Mouse (Mus musculus): Measurements from ENCODE around the gene Lrrc4. TPM values are rescaled to one million over a fixed set of nuclear protein-coding genes. Genes with fewer than 3 reads are reported as not detected.
A peak's percentile ranks its signal among the peaks of the same experiment; 100 is the strongest.

Lrrc4 gene
- polyA plus RNA-seq, 1 experiment from 2014 or later: 5.6 TPM

GRCm38 (mm10) chr6:28866206-28866605 is 34.7 kb upstream of the Lrrc4 start:
- no peak overlapping the region for H3K4me3 ChIP-seq
- H3K36me3 ChIP-seq: no peaks in the 10 kb centered on the region
- 95% methylated on average over 3 of the region's 3 CpGs for WGBS
- H3K4me2 ChIP-seq: no peak overlapping the region
- 0 out of 2 replicates have a peak, but pooled peaks cover 3% of the 10 kb centered on the region for H3K27me3 ChIP-seq
- H3K9ac ChIP-seq: no peak overlapping the region
- no peak overlapping the region for H3K27ac ChIP-seq
- no peaks in the 10 kb centered on the region for H3K9me3 ChIP-seq
- H3K4me1 ChIP-seq (replicated peaks): peaks cover 47% of the 10 kb centered on the region
- ATAC-seq (ENCODE audit: low FRiP score): no peak

GRCm38 (mm10) chr6:28865112-28865511 is 33.6 kb upstream of the Lrrc4 start:
- Histone ChIP-seq H3K4me3 (no peak overlapping the region), H3K4me2 (peak overlapping the region; percentile 10; the same call in 1 of the 2 replicates), H3K4me1 (replicated peaks) (peaks cover 54% of the 10 kb centered on the region), H3K9ac (0 out of 2 replicates have a peak overlapping the region, but pooled peaks have one; percentile 31), H3K9me3 (no peaks in the 10 kb centered on the region), H3K36me3 (no peaks in the 10 kb centered on the region), H3K27me3 (0 out of 2 replicates have a peak, but pooled peaks cover 6% of the 10 kb centered on the region), H3K27ac (peak overlapping the region; percentile 88)
- ATAC-seq (ENCODE audit: low FRiP score): peak; percentile 85
- 31% methylated on average over 10 of the region's 10 CpGs for WGBS

- Histone ChIP-seq H3K9me3 (no peaks in the 10 kb centered on the region), H3K36me3 (no peaks in the 10 kb centered on the region), H3K9ac (0 out of 2 replicates have a peak overlapping the region, but pooled peaks have one; percentile 31), H3K27me3 (0 out of 2 replicates have a peak, but pooled peaks cover 7% of the 10 kb centered on the region), H3K4me2 (peak overlapping the region; percentile 10; the same call in 1 of the 2 replicates), H3K4me1 (replicated peaks) (peaks cover 56% of the 10 kb centered on the region), H3K27ac (peak overlapping the region; percentile 88), H3K4me3 (no peak overlapping the region)
- 15% methylated on average over 5 of the region's 5 CpGs for WGBS
- peak; percentile 70 for ATAC-seq (ENCODE audit: low FRiP score)
Observed at GRCm38 (mm10) chr6:28864684-28865083, 33.1 kb upstream of the Lrrc4 start.

- Histone ChIP-seq H3K4me2 (no peak overlapping the region), H3K4me1 (replicated peaks) (peaks cover 57% of the 10 kb centered on the region), H3K27ac (no peak overlapping the region), H3K9ac (peak overlapping the region; percentile 9; the same call in 1 of the 2 replicates), H3K36me3 (no peaks in the 10 kb centered on the region), H3K4me3 (no peak overlapping the region), H3K9me3 (no peaks in the 10 kb centered on the region), H3K27me3 (0 out of 2 replicates have a peak, but pooled peaks cover 11% of the 10 kb centered on the region)
- 58% methylated on average over 8 of the region's 8 CpGs for WGBS
- ATAC-seq (ENCODE audit: low FRiP score): no peak
Observed at GRCm38 (mm10) chr6:28862304-28862703, 30.8 kb upstream of the Lrrc4 start.

GRCm38 (mm10) chr6:28860922-28861321 is 29.4 kb upstream of the Lrrc4 start:
- WGBS: 33% methylated on average over 2 of the region's 2 CpGs
- Histone ChIP-seq H3K36me3 (no peaks in the 10 kb centered on the region), H3K27ac (no peak overlapping the region), H3K9me3 (no peaks in the 10 kb centered on the region), H3K9ac (no peak overlapping the region), H3K27me3 (0 out of 2 replicates have a peak, but pooled peaks cover 11% of the 10 kb centered on the region), H3K4me3 (no peak overlapping the region), H3K4me2 (no peak overlapping the region), H3K4me1 (replicated peaks) (peaks cover 49% of the 10 kb centered on the region)
- ATAC-seq (ENCODE audit: low FRiP score): no peak

GRCm38 (mm10) chr6:28860450-28860849 is 28.9 kb upstream of the Lrrc4 start:
- WGBS: 37% methylated on average over 2 of the region's 2 CpGs
- no peaks in the 10 kb centered on the region for H3K9me3 ChIP-seq
- no peak overlapping the region for H3K4me3 ChIP-seq
- no peak overlapping the region; the same call in 1 of the 2 replicates for H3K27ac ChIP-seq
- peaks cover 47% of the 10 kb centered on the region for H3K4me1 ChIP-seq (replicated peaks)
- H3K4me2 ChIP-seq: no peak overlapping the region
- 0 out of 2 replicates have a peak, but pooled peaks cover 11% of the 10 kb centered on the region for H3K27me3 ChIP-seq
- no peaks in the 10 kb centered on the region for H3K36me3 ChIP-seq
- H3K9ac ChIP-seq: no peak overlapping the region
- ATAC-seq (ENCODE audit: low FRiP score): no peak

- H3K36me3 ChIP-seq: no peaks in the 10 kb centered on the region
- H3K9me3 ChIP-seq: no peaks in the 10 kb centered on the region
- H3K9ac ChIP-seq: no peak overlapping the region
- H3K27me3 ChIP-seq: 0 out of 2 replicates have a peak, but pooled peaks cover 11% of the 10 kb centered on the region
- no peak for ATAC-seq (ENCODE audit: low FRiP score)
- no peak overlapping the region for H3K4me2 ChIP-seq
- no peak overlapping the region for H3K27ac ChIP-seq
- no peak overlapping the region for H3K4me3 ChIP-seq
- H3K4me1 ChIP-seq (replicated peaks): peaks cover 47% of the 10 kb centered on the region
- 88% methylated on average over 2 of the region's 2 CpGs for WGBS
Observed at GRCm38 (mm10) chr6:28859094-28859493, 27.5 kb upstream of the Lrrc4 start.

GRCm38 (mm10) chr6:28857198-28858180 is 25.9 kb upstream of the Lrrc4 start:
- ATAC-seq (ENCODE audit: low FRiP score): no peak
- Histone ChIP-seq H3K27ac (no peak overlapping the region; the same call in 1 of the 2 replicates), H3K4me1 (replicated peaks) (peaks cover 61% of the 10 kb centered on the region), H3K4me3 (no peak overlapping the region), H3K36me3 (no peaks in the 10 kb centered on the region), H3K27me3 (0 out of 2 replicates have a peak, but pooled peaks cover 11% of the 10 kb centered on the region), H3K9me3 (no peaks in the 10 kb centered on the region), H3K4me2 (no peak overlapping the region), H3K9ac (no peak overlapping the region)
- 84% methylated on average over 2 of the region's 2 CpGs for WGBS

- WGBS: 79% methylated on average over 4 of the region's 4 CpGs
- H3K9ac ChIP-seq: no peak overlapping the region
- H3K36me3 ChIP-seq: no peaks in the 10 kb centered on the region
- no peak overlapping the region for H3K4me3 ChIP-seq
- no peaks in the 10 kb centered on the region for H3K9me3 ChIP-seq
- H3K4me1 ChIP-seq (replicated peaks): peaks cover 61% of the 10 kb centered on the region
- H3K4me2 ChIP-seq: no peak overlapping the region
- H3K27me3 ChIP-seq: 0 out of 2 replicates have a peak, but pooled peaks cover 7% of the 10 kb centered on the region
- no peak for ATAC-seq (ENCODE audit: low FRiP score)
- H3K27ac ChIP-seq: no peak overlapping the region
Observed at GRCm38 (mm10) chr6:28856789-28857188, 25.2 kb upstream of the Lrrc4 start.

GRCm38 (mm10) chr6:28855442-28855841 is 23.9 kb upstream of the Lrrc4 start:
- H3K4me1 ChIP-seq (replicated peaks): peaks cover 59% of the 10 kb centered on the region
- peak overlapping the region; percentile 5; the same call in 1 of the 2 replicates for H3K27ac ChIP-seq
- 15% methylated on average over 3 of the region's 3 CpGs for WGBS

GRCm38 (mm10) chr6:28854598-28854997 is 23.1 kb upstream of the Lrrc4 start:
- Histone ChIP-seq H3K4me1 (replicated peaks) (peaks cover 61% of the 10 kb centered on the region), H3K27ac (no peak overlapping the region), H3K36me3 (no peaks in the 10 kb centered on the region), H3K9me3 (no peaks in the 10 kb centered on the region), H3K9ac (no peak overlapping the region), H3K4me2 (no peak overlapping the region), H3K4me3 (no peak overlapping the region), H3K27me3 (0 out of 2 replicates have a peak, but pooled peaks cover 4% of the 10 kb centered on the region)
- 46% methylated on average over 8 of the region's 8 CpGs for WGBS
- 0 out of 2 replicates have a peak, but pooled peaks have one; percentile 26 for ATAC-seq (ENCODE audit: low FRiP score)

More at GRCm38 (mm10) chr6:28855442-28855841, 23.9 kb upstream of the Lrrc4 start:
- Histone ChIP-seq H3K9me3 (no peaks in the 10 kb centered on the region), H3K27me3 (0 out of 2 replicates have a peak, but pooled peaks cover 7% of the 10 kb centered on the region), H3K36me3 (no peaks in the 10 kb centered on the region), H3K9ac (no peak overlapping the region), H3K4me2 (no peak overlapping the region), H3K4me3 (no peak overlapping the region)
- ATAC-seq (ENCODE audit: low FRiP score): no peak

GRCm38 (mm10) chr6:28853654-28854053 is 22.1 kb upstream of the Lrrc4 start:
- H3K27me3 ChIP-seq: 0 out of 2 replicates have a peak, but pooled peaks cover 1% of the 10 kb centered on the region
- 7% methylated on average over 2 of the region's 2 CpGs for WGBS
- H3K4me1 ChIP-seq (replicated peaks): peaks cover 63% of the 10 kb centered on the region
- no peak overlapping the region for H3K4me2 ChIP-seq
- no peaks in the 10 kb centered on the region for H3K9me3 ChIP-seq
- peak overlapping the region; percentile 49 for H3K27ac ChIP-seq
- H3K9ac ChIP-seq: peak overlapping the region; percentile 29; the same call in 1 of the 2 replicates
- no peaks in the 10 kb centered on the region for H3K36me3 ChIP-seq
- H3K4me3 ChIP-seq: no peak overlapping the region
- ATAC-seq (ENCODE audit: low FRiP score): no peak
